Mouse (Mus musculus) neural tube, embryonic 13.5 days (tissue): ENCODE measurements around the gene Cul4a. TPM values are rescaled to one million over a fixed set of nuclear protein-coding genes. Genes with fewer than 3 reads are reported as not detected.

Experiments used
- ATAC-seq: fragments of 200-750 bp; cut with Nextera tagmentation; 2 replicates; pipeline ENCODE4 v1.8.0; 2017; ENCODE audit warnings: low read depth, mild to moderate bottlenecking, moderate TSS enrichment, moderate library complexity
- H3K27ac ChIP-seq: fragments of 300-500 bp; sonication (generic); replicated peaks from 2 replicates; pipeline ENCODE4 v1.5.1; 2015; ENCODE audit warnings: moderate library complexity, mild to moderate bottlenecking, inconsistent platforms
- H3K27me3 ChIP-seq: fragments of 300-500 bp; sonication (generic); 2 replicates; pipeline ENCODE4 v1.6.1; 2015; ENCODE audit warnings: mild to moderate bottlenecking, inconsistent platforms
- H3K36me3 ChIP-seq: fragments of 300-500 bp; sonication (generic); 2 replicates; pipeline ENCODE4 v1.6.1; 2015; ENCODE audit warnings: mild to moderate bottlenecking, inconsistent platforms
- H3K4me1 ChIP-seq: fragments of 300-500 bp; sonication (generic); replicated peaks from 2 replicates; pipeline ENCODE4 v1.6.1; 2015; ENCODE audit warnings: inconsistent platforms
- H3K4me2 ChIP-seq: fragments of 300-500 bp; sonication (generic); 2 replicates; pipeline ENCODE4 v1.6.1; 2015; ENCODE audit warnings: inconsistent platforms, mild to moderate bottlenecking, moderate library complexity
- H3K4me3 ChIP-seq: fragments of 300-500 bp; sonication (generic); 2 replicates; pipeline ENCODE4 v1.5.1; 2015; ENCODE audit warnings: mild to moderate bottlenecking, inconsistent platforms
- H3K9ac ChIP-seq: fragments of 300-500 bp; sonication (generic); 2 replicates; pipeline ENCODE4 v1.6.1; 2015; ENCODE audit warnings: moderate library complexity, mild to moderate bottlenecking, inconsistent platforms
- H3K9me3 ChIP-seq: fragments of 300-500 bp; sonication (generic); 2 replicates; pipeline ENCODE4 v1.6.1; 2016; ENCODE audit warnings: inconsistent platforms
- WGBS: fragments of 180-500 bp; shearing (Covaris S2); methylation state at CpG from one replicate; pipeline ENCODE4 v1.1.7; 2015; 5-methylcytosine and 5-hydroxymethylcytosine counted together
- polyA plus RNA-seq: library from polyadenylated mRNA; unstranded; fragments of >200 nt; fragmentation: Nextera tagmentation; extraction: Ambion mirVana; gene quantifications from 2 replicates; pipeline ENCODE4 v1.2.1, GENCODE M21; 2015

Gene Cul4a
- polyA plus RNA-seq, 1 experiment from 2014 or later, result 72.1 TPM

GRCm38 (mm10) chr8:13164361-13164760 is 58.9 kb downstream of the Cul4a start:
- Histone ChIP-seq H3K9me3 (no peaks in the 10 kb centered on the region), H3K27me3 (no peaks in the 10 kb centered on the region), H3K9ac (no peak overlapping the region), H3K27ac (no peak overlapping the region), H3K4me1 (peaks cover 31% of the 10 kb centered on the region), H3K4me3 (no peak overlapping the region), H3K36me3 (peaks cover 28% of the 10 kb centered on the region), H3K4me2 (no peak overlapping the region)
- WGBS, result 82% methylated on average over 5 of the region's 5 CpGs
- ATAC-seq, result no peak

- Histone ChIP-seq H3K36me3 (peaks cover 89% of the 10 kb centered on the region), H3K4me1 (no peaks in the 10 kb centered on the region), H3K27ac (no peak overlapping the region), H3K9me3 (no peaks in the 10 kb centered on the region), H3K27me3 (no peaks in the 10 kb centered on the region), H3K4me3 (no peak overlapping the region), H3K9ac (no peak overlapping the region), H3K4me2 (no peak overlapping the region)
- ATAC-seq, result no peak
- WGBS, result 80% methylated on average over 1 of the region's 1 CpGs
Observed at GRCm38 (mm10) chr8:13170510-13170909, 65.1 kb downstream of the Cul4a start.

- H3K4me2 ChIP-seq, result no peak overlapping the region
- H3K4me3 ChIP-seq, result no peak overlapping the region
- ATAC-seq, result no peak
Observed at GRCm38 (mm10) chr8:13174305-13174704, 68.9 kb downstream of the Cul4a start.

DNA sequence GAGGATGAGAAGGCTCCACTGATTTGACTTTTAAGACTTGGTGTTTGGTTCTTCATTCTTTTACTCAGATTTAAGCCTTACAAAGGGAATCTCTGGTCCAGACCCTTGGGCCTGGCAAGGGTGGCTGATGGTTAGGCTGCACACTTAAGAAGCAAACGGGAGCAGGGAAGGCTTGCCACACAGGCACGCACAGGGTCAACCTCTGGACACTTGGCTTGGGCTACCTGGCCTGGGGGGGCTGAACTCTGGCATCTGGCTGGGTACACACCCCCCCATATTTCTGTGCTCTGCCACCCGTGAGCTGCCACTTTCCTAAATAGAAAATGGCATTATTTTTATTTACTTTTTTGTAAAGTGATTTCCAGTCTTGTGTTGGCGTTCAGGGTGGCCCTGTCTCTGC is 69.4 kb downstream of the Cul4a start:
- Histone ChIP-seq H3K4me3 (no peak overlapping the region), H3K4me2 (no peak overlapping the region), H3K36me3 (peaks cover 81% of the 10 kb centered on the region), H3K9me3 (no peaks in the 10 kb centered on the region), H3K27me3 (no peaks in the 10 kb centered on the region), H3K27ac (no peak overlapping the region), H3K4me1 (no peaks in the 10 kb centered on the region), H3K9ac (no peak overlapping the region)
- ATAC-seq, result no peak
- WGBS, result 89% methylated on average over 4 of the region's 4 CpGs

More at GRCm38 (mm10) chr8:13174305-13174704, 68.9 kb downstream of the Cul4a start:
- 81% methylated on average over 4 of the region's 4 CpGs for WGBS
- H3K9me3 ChIP-seq, result no peaks in the 10 kb centered on the region
- no peak overlapping the region for H3K27ac ChIP-seq
- no peaks in the 10 kb centered on the region for H3K27me3 ChIP-seq
- H3K9ac ChIP-seq, result no peak overlapping the region
- H3K4me1 ChIP-seq, result no peaks in the 10 kb centered on the region
- peaks cover 86% of the 10 kb centered on the region for H3K36me3 ChIP-seq

DNA sequence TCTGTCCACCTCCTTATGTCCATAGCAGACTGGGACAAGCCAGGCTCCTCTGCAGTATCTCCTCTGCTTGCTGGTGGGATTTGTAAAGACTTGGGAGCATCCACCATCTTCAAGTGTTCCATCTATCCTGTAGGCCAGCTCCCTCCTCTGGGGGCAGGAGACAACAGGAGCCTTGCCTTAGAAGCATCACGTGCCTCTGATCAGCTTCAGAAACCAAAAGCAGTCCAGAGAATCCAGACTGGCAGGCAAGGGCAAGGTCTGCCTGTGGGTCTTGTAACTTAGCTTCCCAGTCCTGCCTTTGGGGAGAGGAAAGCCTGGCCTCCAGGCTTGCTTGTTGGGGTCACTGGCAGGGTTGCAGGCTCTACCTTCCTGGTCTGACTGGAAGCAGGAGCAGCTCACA is 70.2 kb downstream of the Cul4a start:
- no peak overlapping the region for H3K27ac ChIP-seq
- H3K27me3 ChIP-seq, result no peaks in the 10 kb centered on the region
- no peaks in the 10 kb centered on the region for H3K4me1 ChIP-seq
- WGBS, result 96% methylated on average over 1 of the region's 1 CpGs
- H3K36me3 ChIP-seq, result peaks cover 73% of the 10 kb centered on the region
- no peak overlapping the region for H3K4me3 ChIP-seq
- H3K9me3 ChIP-seq, result no peaks in the 10 kb centered on the region
- ATAC-seq, result no peak
- H3K9ac ChIP-seq, result no peak overlapping the region
- no peak overlapping the region for H3K4me2 ChIP-seq

GRCm38 (mm10) chr8:13177173-13177852 is 71.9 kb downstream of the Cul4a start:
- no peak overlapping the region for H3K4me3 ChIP-seq
- no peaks in the 10 kb centered on the region for H3K27me3 ChIP-seq
- H3K9ac ChIP-seq, result no peak overlapping the region
- WGBS, result 95% methylated on average over 7 of the region's 7 CpGs
- ATAC-seq, result no peak
- peaks cover 56% of the 10 kb centered on the region for H3K36me3 ChIP-seq
- H3K4me2 ChIP-seq, result no peak overlapping the region
- H3K9me3 ChIP-seq, result no peaks in the 10 kb centered on the region
- no peak overlapping the region for H3K27ac ChIP-seq
- no peaks in the 10 kb centered on the region for H3K4me1 ChIP-seq

DNA sequence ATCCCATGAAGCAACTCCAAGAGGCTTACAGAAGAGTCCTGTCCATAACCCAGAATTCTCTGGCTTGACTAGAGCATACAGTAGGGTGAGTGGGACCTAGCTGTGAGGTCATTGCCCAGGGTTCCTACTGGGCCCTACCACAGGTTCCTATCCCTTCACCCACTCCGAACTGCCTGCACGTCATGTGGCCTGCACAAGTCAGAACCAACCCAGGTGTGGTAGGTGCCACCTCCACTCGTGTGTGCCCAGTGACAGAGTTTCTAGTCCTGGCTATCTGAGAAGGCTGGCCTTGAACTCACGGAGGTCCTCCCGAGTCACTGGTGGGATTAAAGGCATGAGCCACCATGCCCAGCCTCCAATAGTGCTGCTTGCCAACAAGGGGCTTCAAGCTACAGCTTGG is 72.7 kb downstream of the Cul4a start:
- no peak for ATAC-seq
- no peak overlapping the region for H3K4me3 ChIP-seq
- peaks cover 48% of the 10 kb centered on the region for H3K36me3 ChIP-seq
- H3K27ac ChIP-seq, result no peak overlapping the region
- H3K4me2 ChIP-seq, result no peak overlapping the region
- no peaks in the 10 kb centered on the region for H3K27me3 ChIP-seq
- no peak overlapping the region for H3K9ac ChIP-seq
- 90% methylated on average over 5 of the region's 5 CpGs for WGBS
- H3K4me1 ChIP-seq, result no peaks in the 10 kb centered on the region
- no peaks in the 10 kb centered on the region for H3K9me3 ChIP-seq

- WGBS, result 77% methylated on average over 6 of the region's 6 CpGs
- Histone ChIP-seq H3K4me1 (no peaks in the 10 kb centered on the region), H3K4me3 (no peak overlapping the region), H3K27ac (no peak overlapping the region), H3K4me2 (no peak overlapping the region), H3K9me3 (no peaks in the 10 kb centered on the region), H3K27me3 (no peaks in the 10 kb centered on the region), H3K9ac (no peak overlapping the region), H3K36me3 (peaks cover 34% of the 10 kb centered on the region)
- ATAC-seq, result no peak
Observed at GRCm38 (mm10) chr8:13179482-13179881, 74.1 kb downstream of the Cul4a start.

- H3K36me3 ChIP-seq, result peaks cover 30% of the 10 kb centered on the region
- WGBS, result 87% methylated on average over 7 of the region's 7 CpGs
Observed at GRCm38 (mm10) chr8:13179948-13180347, 74.5 kb downstream of the Cul4a start.

GRCm38 (mm10) chr8:13180408-13180807 is 75.0 kb downstream of the Cul4a start:
- no peaks in the 10 kb centered on the region for H3K27me3 ChIP-seq
- no peak overlapping the region for H3K27ac ChIP-seq
- no peak overlapping the region for H3K9ac ChIP-seq
- ATAC-seq, result no peak
- H3K4me3 ChIP-seq, result no peak overlapping the region
- H3K4me2 ChIP-seq, result no peak overlapping the region
- H3K36me3 ChIP-seq, result peaks cover 25% of the 10 kb centered on the region
- H3K9me3 ChIP-seq, result no peaks in the 10 kb centered on the region
- WGBS, result 83% methylated on average over 9 of the region's 9 CpGs
- H3K4me1 ChIP-seq, result no peaks in the 10 kb centered on the region

More at GRCm38 (mm10) chr8:13179948-13180347, 74.5 kb downstream of the Cul4a start:
- H3K27me3 ChIP-seq, result no peaks in the 10 kb centered on the region
- no peaks in the 10 kb centered on the region for H3K9me3 ChIP-seq
- no peak overlapping the region for H3K9ac ChIP-seq
- no peak for ATAC-seq
- no peak overlapping the region for H3K4me3 ChIP-seq
- H3K4me2 ChIP-seq, result no peak overlapping the region
- no peak overlapping the region for H3K27ac ChIP-seq
- no peaks in the 10 kb centered on the region for H3K4me1 ChIP-seq

DNA sequence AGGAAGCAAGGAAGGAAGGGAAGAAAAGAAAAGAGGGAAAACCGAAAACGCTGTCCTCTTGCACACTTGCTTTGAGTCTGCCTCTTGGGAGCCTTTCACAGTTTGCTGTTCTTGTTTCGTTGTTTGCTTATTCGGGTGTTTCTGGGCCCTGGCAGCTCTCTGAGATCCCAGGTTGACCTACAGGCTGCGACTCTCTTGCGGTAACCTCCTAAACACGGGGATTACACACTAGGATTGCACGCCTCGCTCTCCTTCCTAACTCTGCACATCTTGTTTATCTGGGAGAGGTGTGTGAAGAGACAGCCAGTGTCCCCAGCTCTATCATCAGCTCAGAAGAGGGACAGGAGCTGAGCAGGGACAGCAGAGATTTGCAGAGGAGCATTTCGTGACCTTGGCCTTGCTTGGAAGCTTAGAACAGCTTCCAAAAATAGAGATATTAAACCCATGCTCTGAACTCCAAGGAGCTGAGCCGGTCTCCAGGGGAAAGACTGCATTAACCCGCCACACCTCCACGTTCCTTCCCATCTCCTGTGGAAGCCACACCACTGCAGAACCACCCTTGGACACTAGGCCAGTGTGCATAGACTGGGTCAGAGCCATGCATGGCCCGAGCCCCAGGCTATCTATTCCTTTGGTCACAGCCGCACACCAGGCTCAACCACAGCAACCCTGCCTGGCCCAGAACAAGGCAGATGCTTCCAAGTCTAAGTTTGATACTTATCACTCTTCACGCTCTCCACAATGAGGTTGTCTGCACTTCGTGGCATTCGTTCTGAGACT is 75.7 kb downstream of the Cul4a start:
- Histone ChIP-seq H3K36me3 (peaks cover 18% of the 10 kb centered on the region), H3K27ac (no peak overlapping the region), H3K4me3 (no peak overlapping the region), H3K9me3 (no peaks in the 10 kb centered on the region), H3K4me2 (no peak overlapping the region), H3K27me3 (no peaks in the 10 kb centered on the region), H3K4me1 (no peaks in the 10 kb centered on the region), H3K9ac (no peak overlapping the region)
- 88% methylated on average over 18 of the region's 18 CpGs for WGBS
- ATAC-seq, result no peak

GRCm38 (mm10) chr8:13181691-13181976 is 76.2 kb downstream of the Cul4a start:
- ATAC-seq, result no peak
- Histone ChIP-seq H3K4me2 (no peak overlapping the region), H3K36me3 (peaks cover 13% of the 10 kb centered on the region), H3K9ac (no peak overlapping the region), H3K4me1 (no peaks in the 10 kb centered on the region), H3K27me3 (no peaks in the 10 kb centered on the region), H3K27ac (no peak overlapping the region), H3K4me3 (no peak overlapping the region), H3K9me3 (no peaks in the 10 kb centered on the region)
- 65% methylated on average over 2 of the region's 2 CpGs for WGBS

- H3K36me3 ChIP-seq, result 0 out of 2 replicates have a peak, but pooled peaks cover 3% of the 10 kb centered on the region
- WGBS, result 88% methylated on average over 8 of the region's 8 CpGs
- no peak for ATAC-seq
Observed at GRCm38 (mm10) chr8:13186819-13187218, 81.4 kb downstream of the Cul4a start.

More at GRCm38 (mm10) chr8:13186819-13187218, 81.4 kb downstream of the Cul4a start:
- H3K9me3 ChIP-seq, result no peaks in the 10 kb centered on the region
- H3K4me3 ChIP-seq, result no peak overlapping the region
- no peaks in the 10 kb centered on the region for H3K4me1 ChIP-seq
- H3K27me3 ChIP-seq, result no peaks in the 10 kb centered on the region
- no peak overlapping the region for H3K4me2 ChIP-seq
- no peak overlapping the region for H3K27ac ChIP-seq
- H3K9ac ChIP-seq, result no peak overlapping the region
